Mouse (Mus musculus) cortical plate, adult 2 months (tissue): ENCODE measurements around the gene Fbxo27. TPM values are rescaled to one million over a fixed set of nuclear protein-coding genes. Genes with fewer than 3 reads are reported as not detected.
"Not testable (repeated sequence)": the region's sequence is repeated elsewhere in the genome, so short reads cannot be mapped to it uniquely, and the experiment has no call there.

Experiments used
- H3K27ac ChIP-seq: fragments of 200-500 bp; 2 replicates; pipeline ENCODE4 v1.5.1; 2012; ENCODE audit warnings: low read length, control low read depth, inconsistent platforms; ENCODE audit not compliant: insufficient read depth
- H3K4me1 ChIP-seq: fragments of 200-500 bp; 2 replicates; pipeline ENCODE4 v1.6.1; 2011; ENCODE audit warnings: low read length; ENCODE audit not compliant: control insufficient read depth, insufficient read depth
- H3K4me3 ChIP-seq: fragments of 200-500 bp; 2 replicates; pipeline ENCODE4 v1.5.1; 2011; ENCODE audit warnings: mild to moderate bottlenecking, low read length, control low read depth; ENCODE audit not compliant: insufficient read depth
- CTCF ChIP-seq: fragments of 200-500 bp; IDR thresholded peaks from 2 replicates; pipeline ENCODE4 v1.5.1; 2011; ENCODE audit warnings: mild to moderate bottlenecking, control low read depth, low read length; ENCODE audit not compliant: insufficient read depth; ENCODE audit errors: extremely low read depth
- POLR2A ChIP-seq: fragments of 200-500 bp; IDR thresholded peaks from 2 replicates; pipeline ENCODE4 v1.6.1; 2011; ENCODE audit warnings: mild to moderate bottlenecking, low read length, control low read depth; ENCODE audit not compliant: insufficient read depth; ENCODE audit errors: extremely low read depth
- polyA plus RNA-seq: library from polyadenylated mRNA; depleted of rRNA; stranded (reverse); fragments of >200 nt; gene quantifications from 2 replicates; pipeline ENCODE4 v1.2.3, GENCODE M21; 2012; rRNA removed

Fbxo27 gene
- polyA plus RNA-seq, result 37.5 and 45.6 TPM in 2 replicates

DNA sequence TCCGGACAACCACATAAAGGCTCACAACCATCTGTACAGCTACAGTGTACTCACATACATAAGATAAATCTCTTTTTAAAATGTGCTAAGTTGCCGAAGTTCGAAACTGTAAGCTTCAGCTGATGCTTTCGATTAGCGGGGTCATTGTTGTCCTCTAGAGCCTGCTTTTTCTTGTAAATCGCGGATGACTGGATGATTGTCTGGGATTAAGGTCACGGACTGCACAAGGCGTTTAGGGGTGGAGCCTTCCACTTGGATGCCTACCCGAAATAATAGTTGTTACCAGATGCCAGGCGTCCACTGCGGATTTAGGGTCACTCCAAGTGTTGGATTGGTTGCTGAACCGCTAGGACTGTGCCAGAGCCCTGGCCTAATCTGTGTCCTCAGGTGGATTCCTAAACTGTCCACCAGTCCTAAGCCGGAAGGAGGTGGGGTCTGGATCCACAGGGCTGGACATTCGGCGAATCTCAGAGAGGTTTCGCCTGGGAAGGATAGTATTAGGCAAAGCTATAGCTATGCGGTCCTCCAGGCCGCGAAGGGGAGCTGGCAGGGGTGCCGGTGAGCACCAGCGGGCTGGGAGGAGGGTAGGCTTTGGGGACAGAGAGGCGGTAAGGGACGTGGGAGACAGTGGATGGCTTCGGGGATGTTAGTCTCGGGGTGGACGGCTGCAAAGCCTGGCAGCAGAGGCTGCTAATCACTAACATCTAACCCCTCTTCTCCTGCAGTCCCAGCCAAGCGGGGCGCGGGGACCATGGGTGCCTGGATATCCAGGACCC, at the start of gene Fbxo27:
Gene Fbxo27 (plus strand): TSS at position 305 of the 776 bp plus-strand sequence.
- peak within 1 kb of the TSS; percentile 23; the same call in 1 of the 2 replicates for H3K27ac ChIP-seq
- H3K4me1 ChIP-seq, result no peaks in the 10 kb centered on the region
- TF ChIP-seq CTCF, result no peak
- TF ChIP-seq POLR2A, result 0 out of 2 replicates have a peak, but pooled peaks have one; percentile 14
- H3K4me3 ChIP-seq, result peak within 1 kb of the TSS; percentile 46

DNA sequence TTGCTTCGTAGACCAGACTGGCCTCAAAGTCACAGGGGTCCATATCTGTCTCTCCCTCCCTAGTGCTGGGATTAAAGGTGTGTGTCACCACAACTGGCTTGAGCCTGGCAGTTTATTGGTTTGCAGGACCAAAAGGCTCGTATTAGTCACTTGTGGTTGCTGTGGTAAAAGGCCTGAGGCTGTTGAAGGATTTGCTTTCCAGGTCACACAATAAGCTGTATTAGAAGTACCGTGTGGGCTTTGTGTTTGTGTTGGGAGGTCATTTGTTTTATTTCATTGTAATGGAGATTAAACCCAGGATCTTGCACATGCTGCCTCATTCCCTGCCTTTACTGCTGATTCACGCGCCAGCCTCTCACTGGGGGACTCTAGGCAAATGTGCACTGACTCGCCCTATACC, 47.3 kb upstream of the Fbxo27 start:
- no peak overlapping the region for H3K4me3 ChIP-seq
- no peaks in the 10 kb centered on the region for H3K4me1 ChIP-seq
- TF ChIP-seq CTCF (no peak), POLR2A (no peak)
- H3K27ac ChIP-seq, result no peak overlapping the region

DNA sequence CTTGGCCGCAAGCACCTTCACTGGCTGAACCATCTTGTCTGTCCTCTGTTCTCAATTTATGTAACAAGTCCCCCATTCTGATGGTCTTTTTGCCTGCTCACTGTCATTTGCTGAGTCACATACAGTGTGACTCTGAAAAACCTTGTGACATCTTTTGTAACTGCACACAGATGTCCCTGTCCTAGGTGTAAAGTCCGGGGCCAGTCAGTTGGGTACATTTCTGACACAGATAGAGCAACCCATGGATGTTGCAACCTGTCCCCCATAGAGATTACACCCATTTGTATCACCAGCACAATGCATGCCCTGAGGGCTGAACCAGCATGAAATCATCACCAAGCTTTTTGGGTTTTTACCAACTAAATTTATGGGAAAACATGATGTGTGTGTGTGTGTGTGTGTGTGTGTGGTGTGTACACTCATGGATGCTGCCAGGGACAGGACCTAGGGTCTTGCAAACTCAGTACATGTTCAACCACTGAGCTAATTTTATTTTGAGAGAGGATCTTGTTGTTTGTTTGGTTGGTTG, 46.6 kb upstream of the Fbxo27 start:
- no peak overlapping the region for H3K27ac ChIP-seq
- H3K4me1 ChIP-seq, result no peaks in the 10 kb centered on the region
- H3K4me3 ChIP-seq, result no peak overlapping the region
- no peak for TF ChIP-seq POLR2A
- TF ChIP-seq CTCF, result no peak

DNA sequence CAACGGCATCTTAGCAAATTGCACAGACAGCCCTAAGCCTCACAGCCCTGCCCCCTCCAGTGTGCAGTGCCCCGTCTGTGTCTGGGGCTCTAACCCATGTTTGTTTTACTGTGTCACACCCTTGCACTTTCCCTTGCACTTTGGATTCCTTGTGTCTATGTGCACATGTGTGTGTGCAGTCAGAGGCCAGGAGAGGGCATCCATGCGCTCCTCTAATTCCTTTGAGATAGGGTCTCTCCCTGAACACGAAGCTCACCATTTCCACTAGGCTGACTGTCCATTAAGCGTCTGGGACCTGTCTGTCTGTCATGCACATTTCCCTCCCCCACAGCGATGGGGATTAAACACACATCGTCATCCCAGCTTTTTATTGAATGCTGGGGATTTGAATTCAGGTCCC, 45.6 kb upstream of the Fbxo27 start:
- H3K27ac ChIP-seq, result no peak overlapping the region

DNA sequence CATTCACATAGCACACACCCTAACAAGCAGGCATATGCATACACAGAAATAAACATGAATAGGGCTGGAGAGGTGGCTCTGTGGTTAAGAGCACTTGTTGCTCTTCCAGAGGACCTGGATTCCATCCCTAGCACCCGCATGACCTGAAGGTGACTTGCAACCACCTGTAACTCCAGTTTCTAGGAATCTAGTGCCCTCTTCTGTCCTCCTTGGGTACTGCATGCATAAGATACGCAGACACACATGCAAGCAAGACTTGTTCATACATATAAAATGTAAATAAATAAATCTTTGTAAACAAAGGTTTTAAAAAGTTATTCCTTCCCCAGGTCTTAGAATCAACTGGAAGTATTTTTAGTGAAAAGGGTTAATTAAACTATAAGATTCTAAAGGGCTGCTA, 41.5 kb upstream of the Fbxo27 start:
- no peaks in the 10 kb centered on the region for H3K4me1 ChIP-seq
- no peak overlapping the region for H3K4me3 ChIP-seq
- TF ChIP-seq POLR2A (no peak), CTCF (no peak)
- H3K27ac ChIP-seq, result no peak overlapping the region

More for the DNA sequence above, 45.6 kb upstream of the Fbxo27 start:
- no peaks in the 10 kb centered on the region for H3K4me1 ChIP-seq
- TF ChIP-seq CTCF, result no peak
- no peak for TF ChIP-seq POLR2A
- no peak overlapping the region for H3K4me3 ChIP-seq

DNA sequence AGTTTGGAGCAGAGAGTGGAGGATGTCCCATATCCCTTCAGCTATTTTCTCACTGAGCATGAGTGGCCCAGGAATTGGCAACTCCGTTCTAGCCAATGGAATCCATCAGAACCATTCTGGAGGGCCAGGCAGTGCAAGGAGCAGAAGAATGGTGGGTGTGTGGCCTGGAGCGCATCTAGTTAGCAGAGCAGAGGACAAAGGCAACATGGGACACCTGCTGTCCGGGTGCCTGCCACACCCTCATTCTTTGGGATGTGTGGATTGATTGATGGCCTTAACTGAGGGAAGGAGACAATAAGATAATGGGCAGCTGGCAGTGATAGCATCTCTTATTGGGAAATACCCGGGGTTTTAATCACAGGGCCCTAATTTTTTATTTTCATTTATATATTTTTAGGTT, 36.2 kb upstream of the Fbxo27 start:
- TF ChIP-seq CTCF (no peak), POLR2A (no peak)
- no peak overlapping the region for H3K4me3 ChIP-seq
- H3K4me1 ChIP-seq, result no peaks in the 10 kb centered on the region
- H3K27ac ChIP-seq, result no peak overlapping the region

DNA sequence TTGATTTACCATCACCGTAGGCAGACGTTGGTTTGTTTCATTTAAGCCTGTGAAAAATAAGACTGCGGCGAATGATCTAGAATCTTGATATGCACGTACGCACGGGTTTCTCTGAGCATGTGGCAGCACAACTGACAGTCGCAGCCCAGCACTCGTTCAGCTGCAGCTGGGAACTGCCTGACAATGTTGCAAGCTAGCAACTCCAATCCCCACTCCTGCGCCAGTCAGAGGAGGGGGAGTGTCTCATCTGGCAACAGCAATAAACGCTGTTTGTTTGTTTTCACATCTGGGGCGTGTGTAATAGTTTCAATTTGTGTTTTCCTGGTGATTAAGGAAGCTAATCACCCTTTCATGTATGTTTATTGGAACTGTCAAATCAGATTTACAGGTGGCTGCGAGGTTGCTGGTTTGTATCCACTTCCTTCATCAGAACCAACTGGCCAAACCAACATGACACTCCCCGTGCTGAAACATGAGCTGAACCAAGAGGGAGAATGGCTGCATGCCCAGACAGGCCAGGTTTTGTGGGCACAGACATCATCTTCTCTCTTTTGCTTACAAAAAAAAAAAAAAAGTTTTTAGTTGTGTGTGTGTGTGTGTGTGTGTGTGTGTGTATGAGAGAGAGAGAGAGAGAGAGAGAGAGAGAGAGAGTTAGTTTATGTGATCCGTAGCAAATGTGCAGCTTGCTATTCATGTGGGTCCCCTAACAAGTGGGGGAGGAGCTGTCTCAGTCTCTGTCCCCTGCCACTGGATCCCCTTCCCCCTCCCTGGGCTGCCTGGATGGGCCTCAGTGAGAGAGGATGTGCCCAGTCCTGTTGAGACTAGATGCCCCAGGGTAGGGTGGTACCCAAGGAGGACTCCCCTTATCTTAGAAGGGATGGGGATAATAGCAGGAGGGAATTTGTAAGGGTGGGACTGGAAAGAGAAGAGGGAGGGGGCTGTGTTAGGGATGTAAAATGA, 26.7 kb upstream of the Fbxo27 start:
- Histone ChIP-seq H3K27ac (no peak overlapping the region), H3K4me3 (no peak overlapping the region), H3K4me1 (no peaks in the 10 kb centered on the region)
- TF ChIP-seq POLR2A (no peak), CTCF (no peak)

DNA sequence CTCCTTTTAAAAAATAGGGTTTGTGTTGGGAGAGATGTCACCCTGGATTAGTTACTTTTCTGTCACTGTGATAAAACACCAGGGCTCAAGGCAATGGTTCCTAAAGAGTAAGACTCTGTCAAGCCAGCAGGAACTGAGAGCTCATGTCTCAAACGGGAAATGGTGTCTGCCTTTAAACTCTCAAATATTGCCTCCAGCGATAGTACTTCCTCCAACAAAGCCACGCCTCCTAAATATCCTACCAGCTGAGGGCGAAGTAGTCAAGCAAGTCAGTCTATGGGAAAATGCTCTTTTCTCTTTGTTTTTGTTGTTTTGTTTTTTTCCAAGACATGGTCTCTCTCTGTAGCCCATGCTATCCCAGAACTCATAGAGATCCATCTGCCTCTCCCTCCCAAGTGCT, 21.5 kb upstream of the Fbxo27 start:
- H3K4me1 ChIP-seq, result no peaks in the 10 kb centered on the region
- H3K4me3 ChIP-seq, result no peak overlapping the region
- H3K27ac ChIP-seq, result no peak overlapping the region
- TF ChIP-seq POLR2A, result no peak

DNA sequence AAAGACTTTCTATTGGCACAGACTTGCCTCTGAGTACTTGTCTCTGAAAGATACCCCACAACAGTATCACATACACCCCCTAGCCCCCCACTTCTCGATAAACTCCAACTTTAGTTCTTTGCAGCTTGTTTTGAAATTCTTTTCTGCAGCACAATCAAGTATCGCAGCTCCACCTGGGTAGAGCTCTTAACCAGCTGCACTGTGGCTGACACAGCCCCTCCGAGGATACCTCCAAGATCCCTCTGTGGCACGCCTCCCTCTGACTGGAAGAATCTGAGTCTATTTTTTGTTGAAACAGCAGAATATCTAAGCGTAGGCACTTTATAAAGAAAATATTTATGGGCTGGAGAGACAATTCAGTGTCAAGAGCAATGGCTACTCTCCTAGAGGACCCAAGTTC, 20.4 kb upstream of the Fbxo27 start:
- Histone ChIP-seq H3K27ac (no peak overlapping the region), H3K4me1 (no peaks in the 10 kb centered on the region), H3K4me3 (no peak overlapping the region)
- TF ChIP-seq CTCF (no peak), POLR2A (no peak)

DNA sequence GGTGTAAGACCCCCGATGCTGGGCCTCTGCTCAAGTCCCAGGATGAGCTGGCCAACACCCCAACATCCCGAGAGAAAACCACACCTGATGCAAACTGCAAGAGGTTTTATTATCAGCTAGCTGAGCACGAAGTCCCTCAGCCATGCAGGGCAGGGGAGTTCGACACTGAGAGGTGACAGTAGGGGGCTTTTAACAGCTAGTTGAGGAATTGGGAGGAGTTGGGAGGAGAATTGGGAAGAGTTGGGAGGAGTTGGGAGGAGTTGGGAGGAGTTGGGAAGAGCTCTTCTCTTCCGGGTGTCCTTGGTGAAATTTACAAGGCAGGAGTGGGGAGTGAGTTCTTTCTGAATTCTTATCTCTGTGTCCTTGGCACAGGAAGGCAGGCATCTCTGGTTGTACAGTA, 19.9 kb upstream of the Fbxo27 start:
- H3K4me3 ChIP-seq, H3K27ac ChIP-seq, H3K4me1 ChIP-seq: not testable (repeated sequence)
